Comparison of ENCODE assay signal across 8 mouse cellular contexts in genomic region chr4:155065970-155066833, GRCm38 (mm10). TPM values are rescaled to one million over a fixed set of nuclear protein-coding genes. Genes with fewer than 3 reads are reported as not detected.
A peak's percentile ranks its signal among the peaks of the same experiment; 100 is the strongest.
DNase-seq lines count a peak whose midpoint lies in the region; ATAC-seq lines count a peak whose summit lies in the region.

No protein-coding gene starts in this region.

- peak overlapping the region; percentile 61 for H3K4me2 ChIP-seq in hindbrain, embryonic 11.5 days (replicated peaks; ENCODE audit: low read depth, low read length)

- peak overlapping the region; percentile 59 for H3K4me3 ChIP-seq in hindbrain, embryonic 11.5 days (ENCODE audit: low read depth, low read length)

- DNase-seq in Muller cell, postnatal 12 days (ENCODE audit: inconsistent ontology term), result peak; percentile 81
- DNase-seq in cerebellum, adult 9-10 months, result peak; percentile 97
- peak; percentile 97 for DNase-seq in hindbrain, embryonic 11.5 days (ENCODE audit: low spot score)
- DNase-seq in layer of hippocampus, postnatal 10 days (ENCODE audit: low spot score in 2 of 2), result peak; percentile 95 to 97
- peak; percentile 93 for DNase-seq in lung, postnatal 10 days
- DNase-seq in ovary, postnatal 36 days (ENCODE audit: low spot score), result peak; percentile 81
- DNase-seq in thymus, postnatal 25 days, result peak; percentile 83

- no peak overlapping the region for H3K9ac ChIP-seq in hindbrain, embryonic 11.5 days (ENCODE audit: low read depth, low read length)

- no peaks in the 10 kb centered on the region; the same call in 1 of the 2 replicates for H3K4me1 ChIP-seq in hindbrain, embryonic 11.5 days (replicated peaks; ENCODE audit: control insufficient read depth, insufficient read depth, low read length)

- peak; percentile 47 for ATAC-seq in frontal cortex, adult (ENCODE audit: low TSS enrichment)
- peak; percentile 73 for ATAC-seq in hindbrain, embryonic 11.5 days (ENCODE audit: low FRiP score)

- 3% methylated on average over 15 of the region's 15 CpGs for WGBS in hindbrain, embryonic 11.5 days

- no peaks in the 10 kb centered on the region for H3K9me3 ChIP-seq in hindbrain, embryonic 11.5 days (ENCODE audit: control insufficient read depth, low read length)

- H3K27me3 ChIP-seq in hindbrain, embryonic 11.5 days (ENCODE audit: control insufficient read depth, insufficient read depth, low read length), result no peaks in the 10 kb centered on the region

- H3K27ac ChIP-seq in hindbrain, embryonic 11.5 days (ENCODE audit: low read depth, low read length), result peak overlapping the region; percentile 25; the same call in 1 of the 2 replicates

- H3K36me3 ChIP-seq in hindbrain, embryonic 11.5 days (ENCODE audit: control insufficient read depth, insufficient read depth, low read length), result peaks cover 10% of the 10 kb centered on the region

RNA-seq across cellular contexts. Expression of gene Pex10, which starts 0.6 kb away (rescaled TPM):
- 5.6 and 7.8 TPM in 2 replicates for polyA plus RNA-seq in hindbrain, embryonic 11.5 days (2014; fragmentation: Nextera tagmentation; extraction: Ambion mirVana)
- 10 to 100 TPM; 20.3 to 23.0 TPM for total RNA-seq in layer of hippocampus, postnatal 10 days (2021)

RNA-seq across cellular contexts. Expression of gene Plch2, which starts 9.6 kb away (rescaled TPM):
- polyA plus RNA-seq in hindbrain, embryonic 11.5 days (2014; fragmentation: Nextera tagmentation; extraction: Ambion mirVana), result 1.5 and 2.1 TPM in 2 replicates
- 10 to 100 TPM; 61.7 to 64.3 TPM for total RNA-seq in layer of hippocampus, postnatal 10 days (2021)

RNA-seq across cellular contexts. Expression of gene Rer1, which starts 20.0 kb away (rescaled TPM):
- polyA plus RNA-seq in hindbrain, embryonic 11.5 days (2014; fragmentation: Nextera tagmentation; extraction: Ambion mirVana), result 156 and 166 TPM in 2 replicates
- 10 to 100 TPM; 67.0 to 69.1 TPM for total RNA-seq in layer of hippocampus, postnatal 10 days (2021)

RNA-seq across cellular contexts. Expression of gene Morn1, which starts 20.2 kb away (rescaled TPM):
- polyA plus RNA-seq in hindbrain, embryonic 11.5 days (2014; fragmentation: Nextera tagmentation; extraction: Ambion mirVana), result 3.3 and 4.2 TPM in 2 replicates
- total RNA-seq in layer of hippocampus, postnatal 10 days (2021), result 10 to 100 TPM; 17.8 to 20.6 TPM

Comparison
In these comparisons a context has a peak if more than half of its experiments do, and no peak if none do; other contexts are left out.
1. Peak in every context shown above with its lines: DNase-seq, ATAC-seq, H3K4me3 ChIP-seq and H3K27ac ChIP-seq.